Mouse (Mus musculus) stomach, embryonic 15.5 days (tissue): ENCODE data around the gene Ccl25. TPM values are rescaled to one million over a fixed set of nuclear protein-coding genes. Genes with fewer than 3 reads are reported as not detected.
"Not testable (repeated sequence)": the region's sequence is repeated elsewhere in the genome, so short reads cannot be mapped to it uniquely, and the experiment has no call there.

Experiments used
- ATAC-seq: fragments of 200-750 bp; cut with Nextera tagmentation; 2 replicates; pipeline ENCODE4 v1.8.0; 2017; ENCODE audit warnings: low read depth, moderate number of reproducible peaks, moderate TSS enrichment; ENCODE audit not compliant: insufficient read depth, low FRiP score
- H3K27ac ChIP-seq: fragments of 300-500 bp; sonication (generic); 2 replicates; pipeline ENCODE4 v1.5.1; 2015; ENCODE audit warnings: mild to moderate bottlenecking, inconsistent platforms
- H3K27me3 ChIP-seq: fragments of 300-500 bp; sonication (generic); replicated peaks from 2 replicates; pipeline ENCODE4 v1.6.1; 2015; ENCODE audit warnings: inconsistent platforms
- H3K36me3 ChIP-seq: fragments of 300-500 bp; sonication (generic); 2 replicates; pipeline ENCODE4 v1.6.1; 2015; ENCODE audit warnings: inconsistent platforms
- H3K4me1 ChIP-seq: fragments of 300-500 bp; sonication (generic); 2 replicates; pipeline ENCODE4 v1.6.1; 2015; ENCODE audit warnings: inconsistent platforms
- H3K4me2 ChIP-seq: fragments of 300-500 bp; sonication (generic); 2 replicates; pipeline ENCODE4 v1.6.1; 2015; ENCODE audit warnings: mild to moderate bottlenecking, inconsistent platforms
- H3K4me3 ChIP-seq: fragments of 300-500 bp; sonication (generic); replicated peaks from 2 replicates; pipeline ENCODE4 v1.5.1; 2015; ENCODE audit warnings: inconsistent platforms
- H3K9ac ChIP-seq: fragments of 300-500 bp; sonication (generic); 2 replicates; pipeline ENCODE4 v1.6.1; 2015; ENCODE audit warnings: inconsistent platforms
- H3K9me3 ChIP-seq: fragments of 300-500 bp; sonication (generic); 2 replicates; pipeline ENCODE4 v1.6.1; 2016; ENCODE audit warnings: inconsistent platforms
- WGBS: fragments of 180-500 bp; shearing (Covaris S2); methylation state at CpG from one replicate; pipeline ENCODE4 v1.1.7; 2015; 5-methylcytosine and 5-hydroxymethylcytosine counted together
- polyA plus RNA-seq: library from polyadenylated mRNA; unstranded; fragments of >200 nt; fragmentation: Nextera tagmentation; extraction: Ambion mirVana; gene quantifications from 2 replicates; pipeline ENCODE4 v1.2.1, GENCODE M21; 2015

Gene Ccl25
- polyA plus RNA-seq, 1 experiment from 2014 or later, result 22.7 TPM

- no peak for ATAC-seq
- no peak overlapping the region for H3K27ac ChIP-seq
- no peak overlapping the region for H3K4me3 ChIP-seq
- WGBS, result 38% methylated on average over 2 of the region's 2 CpGs
- no peaks in the 10 kb centered on the region for H3K36me3 ChIP-seq
- no peak overlapping the region for H3K9ac ChIP-seq
- H3K9me3 ChIP-seq, result no peaks in the 10 kb centered on the region
- no peaks in the 10 kb centered on the region for H3K27me3 ChIP-seq
- H3K4me2 ChIP-seq, result no peak overlapping the region
- no peaks in the 10 kb centered on the region for H3K4me1 ChIP-seq
Observed at GRCm38 (mm10) chr8:4370078-4370477, 45.1 kb downstream of the Ccl25 start.

- no peaks in the 10 kb centered on the region for H3K9me3 ChIP-seq
- no peak for ATAC-seq
- no peaks in the 10 kb centered on the region for H3K27me3 ChIP-seq
- no peaks in the 10 kb centered on the region for H3K36me3 ChIP-seq
- no peak overlapping the region for H3K9ac ChIP-seq
- WGBS, result 71% methylated on average over 2 of the region's 2 CpGs
- no peaks in the 10 kb centered on the region for H3K4me1 ChIP-seq
- no peak overlapping the region for H3K27ac ChIP-seq
- no peak overlapping the region for H3K4me3 ChIP-seq
- H3K4me2 ChIP-seq, result no peak overlapping the region
Observed at GRCm38 (mm10) chr8:4372657-4373056, 47.6 kb downstream of the Ccl25 start.

GRCm38 (mm10) chr8:4401442-4401841 lies 76.4 kb downstream of the Ccl25 start:
- no peak overlapping the region for H3K27ac ChIP-seq
- H3K9me3 ChIP-seq, result no peaks in the 10 kb centered on the region
- H3K4me3 ChIP-seq, result no peak overlapping the region
- peaks cover 6% of the 10 kb centered on the region; the same call in 1 of the 2 replicates for H3K4me1 ChIP-seq
- 86% methylated on average over 2 of the region's 2 CpGs for WGBS
- no peak overlapping the region for H3K9ac ChIP-seq
- no peak for ATAC-seq
- H3K4me2 ChIP-seq, result no peak overlapping the region
- H3K36me3 ChIP-seq, result no peaks in the 10 kb centered on the region
- no peaks in the 10 kb centered on the region for H3K27me3 ChIP-seq

GRCm38 (mm10) chr8:4403960-4404879 lies 79.2 kb downstream of the Ccl25 start:
- H3K4me3 ChIP-seq, result peak overlapping the region; percentile 41
- H3K27ac ChIP-seq, result no peak overlapping the region
- peak; percentile 65 for ATAC-seq
- H3K4me2 ChIP-seq, result peak overlapping the region; percentile 59
- no peaks in the 10 kb centered on the region for H3K36me3 ChIP-seq
- no peaks in the 10 kb centered on the region for H3K9me3 ChIP-seq
- 36% methylated on average over 19 of the region's 19 CpGs for WGBS
- H3K27me3 ChIP-seq, result no peaks in the 10 kb centered on the region
- peaks cover 6% of the 10 kb centered on the region; the same call in 1 of the 2 replicates for H3K4me1 ChIP-seq
- H3K9ac ChIP-seq, result peak overlapping the region; percentile 9; the same call in 1 of the 2 replicates

- peak overlapping the region; percentile 59 for H3K4me2 ChIP-seq
- H3K27me3 ChIP-seq, result no peaks in the 10 kb centered on the region
- no peak overlapping the region for H3K27ac ChIP-seq
- 12% methylated on average over 16 of the region's 16 CpGs for WGBS
- peak overlapping the region; percentile 41 for H3K4me3 ChIP-seq
- no peaks in the 10 kb centered on the region for H3K9me3 ChIP-seq
- peaks cover 6% of the 10 kb centered on the region; the same call in 1 of the 2 replicates for H3K4me1 ChIP-seq
- peak overlapping the region; percentile 9; the same call in 1 of the 2 replicates for H3K9ac ChIP-seq
- peak; percentile 56; the same call in 1 of the 2 replicates for ATAC-seq
- H3K36me3 ChIP-seq, result no peaks in the 10 kb centered on the region
Observed at GRCm38 (mm10) chr8:4404880-4405261, 79.9 kb downstream of the Ccl25 start.

- not testable (repeated sequence) for H3K27ac ChIP-seq, H3K27me3 ChIP-seq, H3K4me1 ChIP-seq, H3K36me3 ChIP-seq, H3K9me3 ChIP-seq, H3K4me3 ChIP-seq, H3K9ac ChIP-seq, ATAC-seq, H3K4me2 ChIP-seq
- 59% methylated on average over 6 of the region's 6 CpGs for WGBS
Observed at GRCm38 (mm10) chr8:4408425-4408824, 83.4 kb downstream of the Ccl25 start.

Other genes with a start within 250 kb of the Ccl25 start
- 0.12 and 0.17 TPM in 2 replicates for gene Cd209f, start 219.4 kb upstream of the Ccl25 start, polyA plus RNA-seq
- not detected in 2 replicates for gene Cd209g, start 191.1 kb upstream of the Ccl25 start, polyA plus RNA-seq
- gene Evi5l, start 158.6 kb upstream of the Ccl25 start, polyA plus RNA-seq, result 21.5 and 22.5 TPM in 2 replicates
- gene Prr36, start 107.8 kb upstream of the Ccl25 start, polyA plus RNA-seq, result 3.2 and 4.3 TPM in 2 replicates
- 4.3 and 4.6 TPM in 2 replicates for gene Lrrc8e, start 98.4 kb upstream of the Ccl25 start, polyA plus RNA-seq
- gene Map2k7, start 86.5 kb upstream of the Ccl25 start, polyA plus RNA-seq, result 24.6 and 29.8 TPM in 2 replicates
- gene Gm49320, start 86.3 kb upstream of the Ccl25 start, polyA plus RNA-seq, result 0.31 and 1.3 TPM in 2 replicates
- 5.5 and 5.9 TPM in 2 replicates for gene Tgfbr3l, start 77.0 kb upstream of the Ccl25 start, polyA plus RNA-seq
- 50.8 and 51.6 TPM in 2 replicates for gene Snapc2, start 72.1 kb upstream of the Ccl25 start, polyA plus RNA-seq
- 80.2 and 83.6 TPM in 2 replicates for gene Ctxn1, start 65.9 kb upstream of the Ccl25 start, polyA plus RNA-seq
- 59.1 and 59.5 TPM in 2 replicates for gene Timm44, start 49.3 kb upstream of the Ccl25 start, polyA plus RNA-seq
- 215 and 219 TPM in 2 replicates for gene Elavl1, start 203 bp downstream of the Ccl25 start, polyA plus RNA-seq
- gene Cers4, start 167.8 kb downstream of the Ccl25 start, polyA plus RNA-seq, result 28.6 and 28.7 TPM in 2 replicates